Mouse (Mus musculus): ENCODE results near the gene Klk7. TPM values are rescaled to one million over a fixed set of nuclear protein-coding genes. Genes with fewer than 3 reads are reported as not detected.

The Klk7 gene
- polyA plus RNA-seq, 1 experiment = not detected

Other genes starting within 250 kb of the Klk7 start
- 4.0 and 4.3 TPM in 2 replicates for gene Zfp658, start 249.0 kb upstream of the Klk7 start, polyA plus RNA-seq (2012; rRNA removed)
- 6.8 and 7.1 TPM in 2 replicates for gene Zfp719, start 231.7 kb upstream of the Klk7 start, polyA plus RNA-seq (2012; rRNA removed)
- gene Zfp819, start 204.1 kb upstream of the Klk7 start, polyA plus RNA-seq (2012; rRNA removed) = 0.03 TPM in 1 of 2 replicates, not detected in the other
- not detected in 2 replicates for gene Ceacam18, start 176.6 kb upstream of the Klk7 start, polyA plus RNA-seq (2012; rRNA removed)
- 1.4 and 2.3 TPM in 2 replicates for gene Siglece, start 151.1 kb upstream of the Klk7 start, polyA plus RNA-seq (2012; rRNA removed)
- 9.7 and 10.2 TPM in 2 replicates for gene Ctu1, start 139.3 kb upstream of the Klk7 start, polyA plus RNA-seq (2012; rRNA removed)
- 0.06 and 0.07 TPM in 2 replicates for gene Klk14, start 120.9 kb upstream of the Klk7 start, polyA plus RNA-seq (2012; rRNA removed)
- 0.36 and 0.83 TPM in 2 replicates for gene Klk13, start 98.7 kb upstream of the Klk7 start, polyA plus RNA-seq (2012; rRNA removed)
- not detected in 2 replicates for gene Klk12, start 42.4 kb upstream of the Klk7 start, polyA plus RNA-seq (2012; rRNA removed)
- 0.23 TPM in 1 of 2 replicates, not detected in the other for gene Klk11, start 36.7 kb upstream of the Klk7 start, polyA plus RNA-seq (2012; rRNA removed)
- 0.49 and 0.59 TPM in 2 replicates for gene Klk10, start 30.3 kb upstream of the Klk7 start, polyA plus RNA-seq (2012; rRNA removed)
- 0.04 TPM in 1 of 2 replicates, not detected in the other for gene Klk9, start 19.4 kb upstream of the Klk7 start, polyA plus RNA-seq (2012; rRNA removed)
- 8.1 and 8.9 TPM in 2 replicates for gene Klk8, start 13.7 kb upstream of the Klk7 start, polyA plus RNA-seq (2012; rRNA removed)
- gene Klk6, start 13.2 kb downstream of the Klk7 start, polyA plus RNA-seq (2012; rRNA removed) = 0.30 TPM in 1 of 2 replicates, not detected in the other
- not detected in 2 replicates for gene Klk5, start 30.7 kb downstream of the Klk7 start, polyA plus RNA-seq (2012; rRNA removed)
- not detected in 2 replicates for gene Klk4, start 69.9 kb downstream of the Klk7 start, polyA plus RNA-seq (2012; rRNA removed)
- not detected in 2 replicates for gene Klk15, start 122.4 kb downstream of the Klk7 start, polyA plus RNA-seq (2012; rRNA removed)
- not detected in 2 replicates for gene Klk1b8, start 139.4 kb downstream of the Klk7 start, polyA plus RNA-seq (2012; rRNA removed)
- not detected in 2 replicates for gene Klk1b1, start 155.5 kb downstream of the Klk7 start, polyA plus RNA-seq (2012; rRNA removed)
- not detected in 2 replicates for gene Klk1b9, start 164.8 kb downstream of the Klk7 start, polyA plus RNA-seq (2012; rRNA removed)
- gene Klk1b11, start 184.6 kb downstream of the Klk7 start, polyA plus RNA-seq (2012; rRNA removed) = not detected in 2 replicates
- not detected in 2 replicates for gene Klk1b26, start 200.9 kb downstream of the Klk7 start, polyA plus RNA-seq (2012; rRNA removed)
- gene Klk1b27, start 241.0 kb downstream of the Klk7 start, polyA plus RNA-seq (2012; rRNA removed) = not detected in 2 replicates

Measured in urinary bladder, adult 2 months (tissue).